Mouse (Mus musculus): ENCODE data around the gene Olfr1279. TPM values are rescaled to one million over a fixed set of nuclear protein-coding genes. Genes with fewer than 3 reads are reported as not detected.
"Not testable (repeated sequence)": the region's sequence is repeated elsewhere in the genome, so short reads cannot be mapped to it uniquely, and the experiment has no call there.

Gene Olfr1279
- polyA plus RNA-seq (2015; fragmentation: Nextera tagmentation; extraction: Ambion mirVana) = not detected in 2 replicates

DNA sequence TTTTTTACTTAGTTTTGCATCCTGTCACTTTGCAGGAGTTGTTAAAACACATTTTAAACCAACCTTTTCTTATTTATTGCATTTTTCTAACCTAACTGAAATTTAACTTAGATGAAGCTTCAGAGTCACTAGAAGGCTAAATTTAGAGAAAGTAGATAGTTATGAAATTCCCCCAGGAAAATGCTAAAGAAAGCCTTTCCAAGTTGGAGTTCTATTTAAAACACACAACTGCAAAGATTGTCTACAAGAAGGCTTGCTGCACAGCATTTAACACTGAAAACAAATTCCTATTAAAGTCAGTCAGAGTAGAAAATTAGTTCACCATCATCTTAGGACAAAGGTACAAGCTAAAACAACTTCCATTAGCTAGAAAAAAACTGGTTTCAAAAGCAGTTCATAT is at the start of gene Olfr1279:
Gene Olfr1279 (plus strand): TSS at position 262 of the 400 bp plus-strand sequence.
- no peak within 1 kb of the TSS for H3K9ac ChIP-seq
- no peak within 1 kb of the TSS for H3K4me3 ChIP-seq (replicated peaks)
- no peak for ATAC-seq (ENCODE audit: insufficient read depth)

DNA sequence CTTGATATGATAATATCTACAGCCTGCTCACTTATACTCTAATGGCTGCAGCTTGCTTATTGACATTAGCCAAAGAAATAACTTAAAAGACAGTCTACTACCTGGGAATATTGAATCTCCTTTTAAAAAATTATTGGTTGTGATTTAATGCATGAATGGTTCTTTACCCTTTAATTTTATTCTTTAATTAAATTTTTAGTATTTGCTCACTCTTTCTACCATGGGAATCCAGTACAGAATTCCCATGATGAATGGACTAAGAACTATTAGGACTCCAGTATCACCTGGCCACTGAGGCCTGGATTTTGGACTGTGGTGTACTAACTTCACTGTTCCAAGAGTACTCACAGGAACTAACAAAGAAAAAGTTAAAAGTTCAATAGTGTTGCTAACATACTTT is 46.2 kb upstream of the Olfr1279 start, which contains the start of gene Olfr1276:
Gene Olfr1276 (plus strand): TSS at position 301 of the 400 bp plus-strand sequence.
- no peaks in the 10 kb centered on the region for H3K27me3 ChIP-seq
- no peak within 1 kb of the TSS for H3K4me3 ChIP-seq (replicated peaks)
- no peak within 1 kb of the TSS for H3K27ac ChIP-seq (replicated peaks)
- no peaks in the 10 kb centered on the region for H3K36me3 ChIP-seq (replicated peaks)
- H3K9ac ChIP-seq = no peak within 1 kb of the TSS
- no peaks in the 10 kb centered on the region for H3K9me3 ChIP-seq (replicated peaks)
- H3K4me1 ChIP-seq (replicated peaks) = no peaks in the 10 kb centered on the region
- H3K4me2 ChIP-seq = no peak within 1 kb of the TSS
- no peak for ATAC-seq (ENCODE audit: insufficient read depth)

More for the DNA sequence above, at the start of gene Olfr1279:
- H3K4me1 ChIP-seq (replicated peaks) = no peaks in the 10 kb centered on the region
- H3K27me3 ChIP-seq = no peaks in the 10 kb centered on the region
- no peaks in the 10 kb centered on the region for H3K9me3 ChIP-seq (replicated peaks)
- H3K4me2 ChIP-seq = no peak within 1 kb of the TSS
- H3K27ac ChIP-seq (replicated peaks) = no peak within 1 kb of the TSS
- no peaks in the 10 kb centered on the region for H3K36me3 ChIP-seq (replicated peaks)

DNA sequence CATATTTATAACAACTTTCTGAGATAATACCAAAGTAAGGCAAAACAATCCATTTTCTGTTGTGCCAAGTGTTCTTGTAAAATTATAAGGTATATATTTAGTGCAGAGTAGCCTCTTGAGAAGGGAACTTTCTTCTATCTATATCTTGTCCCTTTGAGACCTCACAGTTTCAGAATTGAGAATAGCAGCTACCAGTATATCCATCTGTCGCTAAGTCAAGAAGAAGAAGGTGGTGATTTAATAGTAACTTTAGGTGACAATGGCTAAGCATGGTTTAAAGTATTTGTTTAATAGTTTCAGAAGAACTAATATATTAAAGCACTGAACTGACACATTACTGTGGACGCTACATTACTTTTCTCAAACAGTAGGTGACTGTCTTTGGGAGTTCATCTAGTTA is 26.4 kb upstream of the Olfr1279 start, which contains the start of gene Olfr1277:
Gene Olfr1277 (minus strand): TSS at position 101 of the 400 bp plus-strand sequence.
- Histone ChIP-seq H3K4me2 (no peak within 1 kb of the TSS), H3K9me3 (replicated peaks) (no peaks in the 10 kb centered on the region), H3K9ac (no peak within 1 kb of the TSS), H3K36me3 (replicated peaks) (no peaks in the 10 kb centered on the region), H3K4me3 (replicated peaks) (no peak within 1 kb of the TSS), H3K27me3 (no peaks in the 10 kb centered on the region), H3K4me1 (replicated peaks) (no peaks in the 10 kb centered on the region), H3K27ac (replicated peaks) (no peak within 1 kb of the TSS)
- no peak for ATAC-seq (ENCODE audit: insufficient read depth)
- WGBS (ENCODE audit: insufficient replicate concordance) = 55% methylated on average over 2 of the region's 2 CpGs

DNA sequence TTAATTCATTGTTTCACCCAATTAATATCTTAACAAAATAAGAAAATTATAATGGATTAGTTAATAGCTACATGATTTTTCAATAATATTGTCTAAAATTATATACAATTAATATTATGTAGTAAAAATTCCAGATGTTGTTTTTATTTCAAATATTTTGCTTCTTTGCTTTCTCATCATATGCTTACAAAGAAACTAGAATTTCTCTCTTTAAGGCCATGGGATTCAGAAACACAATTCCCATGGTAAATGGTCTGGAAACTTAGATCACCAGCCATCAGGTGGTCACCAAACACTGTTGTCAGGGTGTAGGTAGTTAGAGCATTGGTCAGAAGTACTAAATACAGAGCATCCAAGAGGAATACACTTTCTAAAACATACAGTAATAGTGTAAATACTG is 10.6 kb upstream of the Olfr1279 start, which contains the start of gene Olfr1278:
Gene Olfr1278 (plus strand): TSS at position 301 of the 400 bp plus-strand sequence.
- ATAC-seq (ENCODE audit: insufficient read depth) = no peak
- no peaks in the 10 kb centered on the region for H3K9me3 ChIP-seq (replicated peaks)
- no peak within 1 kb of the TSS for H3K4me3 ChIP-seq (replicated peaks)
- no peaks in the 10 kb centered on the region for H3K4me1 ChIP-seq (replicated peaks)
- H3K36me3 ChIP-seq (replicated peaks) = no peaks in the 10 kb centered on the region
- H3K4me2 ChIP-seq = no peak within 1 kb of the TSS
- H3K9ac ChIP-seq = no peak within 1 kb of the TSS
- no peaks in the 10 kb centered on the region for H3K27me3 ChIP-seq
- no peak within 1 kb of the TSS for H3K27ac ChIP-seq (replicated peaks)

DNA sequence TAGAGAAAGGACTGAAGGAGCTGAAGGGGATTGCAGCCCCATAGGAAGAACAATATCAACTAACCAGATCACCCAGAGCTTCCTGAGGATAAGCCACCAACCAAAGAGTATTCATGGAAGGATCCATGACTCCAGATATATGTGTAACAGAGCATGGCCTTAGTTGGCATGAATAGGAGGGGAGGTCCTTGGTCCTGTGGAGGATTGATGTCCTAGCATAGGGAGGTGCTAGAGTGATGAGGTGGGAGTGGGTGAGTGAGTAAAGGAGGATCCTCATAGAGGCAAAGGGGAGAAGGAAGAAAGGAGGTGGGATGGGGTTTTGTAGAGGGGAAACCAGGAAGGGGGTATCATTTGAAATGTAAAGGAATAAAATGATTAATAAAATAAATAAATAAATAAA is 1.9 kb upstream of the Olfr1279 start:
- ATAC-seq (ENCODE audit: insufficient read depth) = no peak
- Histone ChIP-seq H3K4me3 (replicated peaks) (no peak overlapping the region), H3K4me1 (replicated peaks) (no peaks in the 10 kb centered on the region), H3K4me2 (no peak overlapping the region), H3K9ac (no peak overlapping the region), H3K9me3 (replicated peaks) (no peaks in the 10 kb centered on the region), H3K36me3 (replicated peaks) (no peaks in the 10 kb centered on the region), H3K27me3 (no peaks in the 10 kb centered on the region), H3K27ac (replicated peaks) (no peak overlapping the region)

DNA sequence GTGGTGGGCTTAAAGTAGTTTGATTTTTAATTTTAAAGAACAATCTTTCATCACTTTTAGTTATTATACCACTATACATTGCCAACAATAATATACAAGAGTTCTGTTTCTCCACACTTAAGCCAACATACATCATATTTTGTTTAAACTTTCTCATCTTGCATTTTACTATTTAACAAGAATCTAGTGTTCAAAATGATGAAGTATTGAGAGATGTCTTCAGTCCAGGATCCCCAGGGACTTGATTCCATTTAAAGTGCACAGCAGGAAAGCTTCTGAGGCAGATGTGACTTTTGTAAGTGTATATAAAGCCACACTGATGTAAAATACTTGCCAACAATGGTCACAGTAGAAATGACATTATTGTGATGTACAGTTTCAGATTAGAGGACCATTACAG is 13.3 kb downstream of the Olfr1279 start, which contains the start of gene Olfr1280:
Gene Olfr1280 (plus strand): TSS at position 301 of the 400 bp plus-strand sequence.
- Histone ChIP-seq H3K4me3 (replicated peaks) (no peak within 1 kb of the TSS), H3K4me2 (no peak within 1 kb of the TSS), H3K4me1 (replicated peaks) (no peaks in the 10 kb centered on the region), H3K27ac (replicated peaks) (no peak within 1 kb of the TSS), H3K27me3 (no peaks in the 10 kb centered on the region), H3K36me3 (replicated peaks) (no peaks in the 10 kb centered on the region), H3K9me3 (replicated peaks) (no peaks in the 10 kb centered on the region), H3K9ac (no peak within 1 kb of the TSS)
- ATAC-seq (ENCODE audit: insufficient read depth) = no peak

DNA sequence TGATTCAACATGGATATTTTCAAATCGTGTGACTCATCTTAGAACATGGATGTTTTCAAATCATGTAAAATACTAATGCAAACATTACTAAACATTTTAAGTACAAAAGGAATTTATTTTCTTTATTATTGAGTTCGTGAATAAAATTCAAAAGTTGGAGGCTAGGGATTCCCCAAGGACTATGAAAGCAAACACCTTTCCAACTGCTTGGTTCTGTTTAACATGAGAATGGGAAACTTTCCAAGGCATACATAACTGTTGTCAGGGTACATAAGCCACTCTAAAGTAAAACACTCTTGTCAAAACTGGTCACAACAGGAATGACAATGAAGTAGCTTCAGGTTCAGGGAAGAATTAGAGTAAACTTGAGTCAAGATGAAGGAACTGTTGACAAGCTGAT is 25.8 kb downstream of the Olfr1279 start, which contains the start of gene Olfr1281:
Gene Olfr1281 (plus strand): TSS at position 301 of the 400 bp plus-strand sequence.
- Histone ChIP-seq H3K4me2 (no peak within 1 kb of the TSS), H3K4me1 (replicated peaks) (no peaks in the 10 kb centered on the region), H3K9me3 (replicated peaks) (no peaks in the 10 kb centered on the region), H3K36me3 (replicated peaks) (no peaks in the 10 kb centered on the region), H3K27me3 (no peaks in the 10 kb centered on the region), H3K27ac (replicated peaks) (no peak within 1 kb of the TSS), H3K4me3 (replicated peaks) (no peak within 1 kb of the TSS), H3K9ac (no peak within 1 kb of the TSS)
- 46% methylated on average over 2 of the region's 2 CpGs for WGBS (ENCODE audit: insufficient replicate concordance)
- ATAC-seq (ENCODE audit: insufficient read depth) = no peak

DNA sequence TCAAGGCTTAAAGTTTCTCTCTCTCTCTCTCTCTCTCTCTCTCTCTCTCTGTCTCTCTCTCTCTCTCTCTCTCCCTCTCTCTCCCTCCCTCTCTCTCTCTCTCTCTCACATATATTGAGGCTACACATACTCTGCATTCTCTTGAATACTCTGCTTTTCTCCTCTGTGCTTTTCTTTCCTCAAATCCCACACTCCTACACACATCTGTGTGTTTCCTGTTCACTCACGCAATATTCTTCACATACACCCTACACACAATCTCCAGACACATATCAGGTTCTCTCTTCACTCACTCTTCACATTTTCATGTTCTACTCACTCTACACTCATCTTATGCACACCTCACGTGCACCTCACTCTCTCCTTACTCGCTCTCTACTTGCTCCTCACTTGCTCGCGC is 33.3 kb downstream of the Olfr1279 start:
- H3K4me1 ChIP-seq (replicated peaks); H3K9me3 ChIP-seq (replicated peaks); ATAC-seq (ENCODE audit: insufficient read depth); H3K27ac ChIP-seq (replicated peaks); H3K9ac ChIP-seq; H3K4me3 ChIP-seq (replicated peaks); H3K27me3 ChIP-seq; H3K4me2 ChIP-seq; H3K36me3 ChIP-seq (replicated peaks): not testable (repeated sequence)
- WGBS (ENCODE audit: insufficient replicate concordance) = 62% methylated on average over 5 of the region's 5 CpGs

DNA sequence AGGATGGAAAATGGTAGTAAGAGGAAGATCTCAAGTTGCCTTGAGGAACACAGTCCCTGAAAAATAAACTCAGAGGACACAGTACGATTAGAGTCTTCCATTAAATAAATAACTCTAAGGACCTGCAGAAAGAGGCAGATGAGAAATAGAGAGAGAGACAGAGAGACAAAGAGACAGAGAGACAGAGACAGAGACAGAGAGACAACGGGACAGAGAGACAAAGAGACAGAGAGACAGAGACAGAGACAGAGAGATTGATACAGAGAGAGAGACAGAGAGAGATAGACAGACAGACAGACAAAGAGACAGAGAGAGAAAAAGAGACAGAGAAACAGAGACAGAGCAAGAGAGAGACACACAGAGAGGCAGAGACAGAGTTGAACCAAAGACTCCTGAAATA is 35.5 kb downstream of the Olfr1279 start, which contains the start of gene Olfr1282:
Gene Olfr1282 (minus strand): TSS at position 101 of the 400 bp plus-strand sequence.
- Histone ChIP-seq H3K36me3 (replicated peaks) (no peaks in the 10 kb centered on the region), H3K4me2 (no peak within 1 kb of the TSS), H3K4me3 (replicated peaks) (no peak within 1 kb of the TSS), H3K9me3 (replicated peaks) (no peaks in the 10 kb centered on the region), H3K27ac (replicated peaks) (no peak within 1 kb of the TSS), H3K27me3 (no peaks in the 10 kb centered on the region), H3K9ac (no peak within 1 kb of the TSS), H3K4me1 (replicated peaks) (no peaks in the 10 kb centered on the region)
- WGBS (ENCODE audit: insufficient replicate concordance) = 58% methylated on average over 2 of the region's 2 CpGs
- ATAC-seq (ENCODE audit: insufficient read depth) = no peak

Other genes starting within 250 kb of the Olfr1279 start
- not detected in 2 replicates for gene Gm13941, start 194.7 kb upstream of the Olfr1279 start, polyA plus RNA-seq (2015; fragmentation: Nextera tagmentation; extraction: Ambion mirVana)
- not detected in 2 replicates for gene Gm15130, start 147.7 kb upstream of the Olfr1279 start, polyA plus RNA-seq (2015; fragmentation: Nextera tagmentation; extraction: Ambion mirVana)
- gene 4930430A15Rik, start 71.0 kb upstream of the Olfr1279 start, polyA plus RNA-seq (2015; fragmentation: Nextera tagmentation; extraction: Ambion mirVana) = not detected in 2 replicates
- not detected in 2 replicates for gene Olfr1275, start 65.3 kb upstream of the Olfr1279 start, polyA plus RNA-seq (2015; fragmentation: Nextera tagmentation; extraction: Ambion mirVana)
- gene Olfr1276, start 46.1 kb upstream of the Olfr1279 start, polyA plus RNA-seq (2015; fragmentation: Nextera tagmentation; extraction: Ambion mirVana) = not detected in 2 replicates
- not detected in 2 replicates for gene Olfr1277, start 26.5 kb upstream of the Olfr1279 start, polyA plus RNA-seq (2015; fragmentation: Nextera tagmentation; extraction: Ambion mirVana)
- gene Olfr1278, start 10.5 kb upstream of the Olfr1279 start, polyA plus RNA-seq (2015; fragmentation: Nextera tagmentation; extraction: Ambion mirVana) = not detected in 2 replicates
- gene Olfr1280, start 13.4 kb downstream of the Olfr1279 start, polyA plus RNA-seq (2015; fragmentation: Nextera tagmentation; extraction: Ambion mirVana) = not detected in 2 replicates
- not detected in 2 replicates for gene Olfr1281, start 25.9 kb downstream of the Olfr1279 start, polyA plus RNA-seq (2015; fragmentation: Nextera tagmentation; extraction: Ambion mirVana)
- gene Olfr1282, start 35.4 kb downstream of the Olfr1279 start, polyA plus RNA-seq (2015; fragmentation: Nextera tagmentation; extraction: Ambion mirVana) = not detected in 2 replicates
- gene Olfr1283, start 66.2 kb downstream of the Olfr1279 start, polyA plus RNA-seq (2015; fragmentation: Nextera tagmentation; extraction: Ambion mirVana) = not detected in 2 replicates
- gene Olfr1284, start 74.9 kb downstream of the Olfr1279 start, polyA plus RNA-seq (2015; fragmentation: Nextera tagmentation; extraction: Ambion mirVana) = not detected in 2 replicates
- gene Olfr1286, start 122.5 kb downstream of the Olfr1279 start, polyA plus RNA-seq (2015; fragmentation: Nextera tagmentation; extraction: Ambion mirVana) = not detected in 2 replicates
- gene Olfr1287, start 148.5 kb downstream of the Olfr1279 start, polyA plus RNA-seq (2015; fragmentation: Nextera tagmentation; extraction: Ambion mirVana) = not detected in 2 replicates
- gene Olfr1288, start 173.5 kb downstream of the Olfr1279 start, polyA plus RNA-seq (2015; fragmentation: Nextera tagmentation; extraction: Ambion mirVana) = not detected in 2 replicates
- gene Olfr1289, start 180.2 kb downstream of the Olfr1279 start, polyA plus RNA-seq (2015; fragmentation: Nextera tagmentation; extraction: Ambion mirVana) = not detected in 2 replicates
- gene Olfr1290, start 193.2 kb downstream of the Olfr1279 start, polyA plus RNA-seq (2015; fragmentation: Nextera tagmentation; extraction: Ambion mirVana) = not detected in 2 replicates
- gene Olfr1291-ps1, start 196.5 kb downstream of the Olfr1279 start, polyA plus RNA-seq (2015; fragmentation: Nextera tagmentation; extraction: Ambion mirVana) = not detected in 2 replicates
- not detected in 2 replicates for gene Olfr1293-ps, start 224.6 kb downstream of the Olfr1279 start, polyA plus RNA-seq (2015; fragmentation: Nextera tagmentation; extraction: Ambion mirVana)
- not detected in 2 replicates for gene Olfr1294, start 239.7 kb downstream of the Olfr1279 start, polyA plus RNA-seq (2015; fragmentation: Nextera tagmentation; extraction: Ambion mirVana)

Measured in liver, embryonic 15.5 days (tissue).